Mouse (Mus musculus): ENCODE data around the gene Duoxa1.
"Not testable (repeated sequence)": the region's sequence is repeated elsewhere in the genome, so short reads cannot be mapped to it uniquely, and the experiment has no call there.

Duoxa1 gene

GRCm38 (mm10) chr2:122334170-122334569 lies 20.6 kb upstream of the Duoxa1 start:
- in situ Hi-C loops (cut with MboI; ENCODE audit: unreplicated experiment in 2 of 2): no loop called here

GRCm38 (mm10) chr2:122332222-122332621 lies 18.7 kb upstream of the Duoxa1 start:
- in situ Hi-C loops (cut with MboI; ENCODE audit: unreplicated experiment in 2 of 2): no loop called here

- in situ Hi-C loops (cut with MboI; ENCODE audit: unreplicated experiment in 2 of 2): not testable (repeated sequence)
Observed at GRCm38 (mm10) chr2:122330317-122330716, 16.8 kb upstream of the Duoxa1 start.

GRCm38 (mm10) chr2:122327986-122328385 lies 14.5 kb upstream of the Duoxa1 start:
- in situ Hi-C loops (cut with MboI; ENCODE audit: unreplicated experiment in 2 of 2): no loop called here

GRCm38 (mm10) chr2:122325361-122325760 lies 11.8 kb upstream of the Duoxa1 start:
- in situ Hi-C loops (cut with MboI; ENCODE audit: unreplicated experiment in 2 of 2): no loop called here

- in situ Hi-C loops (cut with MboI; ENCODE audit: unreplicated experiment in 2 of 2): no loop called here
Observed at GRCm38 (mm10) chr2:122324586-122324985, 11.1 kb upstream of the Duoxa1 start.

- in situ Hi-C loops (cut with MboI; ENCODE audit: unreplicated experiment in 2 of 2): no loop called here
Observed at GRCm38 (mm10) chr2:122323960-122324359, 10.4 kb upstream of the Duoxa1 start.

GRCm38 (mm10) chr2:122317384-122317783 lies 3.9 kb upstream of the Duoxa1 start:
- in situ Hi-C loops (cut with MboI; ENCODE audit: unreplicated experiment in 2 of 2): no loop called here

GRCm38 (mm10) chr2:122315372-122315771 lies 1.8 kb upstream of the Duoxa1 start, which contains the start of gene Duox1:
Gene Duox1 (plus strand): TSS chr2:122315672.
- in situ Hi-C loops (cut with MboI; ENCODE audit: unreplicated experiment in 2 of 2): no loop called here

- in situ Hi-C loops (cut with MboI; ENCODE audit: unreplicated experiment in 2 of 2): no loop called here
Observed at GRCm38 (mm10) chr2:122312722-122313417, 660 bp downstream of the Duoxa1 start.

- in situ Hi-C loops (cut with MboI; ENCODE audit: unreplicated experiment in 2 of 2): no loop called here
Observed at GRCm38 (mm10) chr2:122311561-122311960, 2.0 kb downstream of the Duoxa1 start.

GRCm38 (mm10) chr2:122309647-122310046 lies 3.9 kb downstream of the Duoxa1 start:
- in situ Hi-C loops (cut with MboI; ENCODE audit: unreplicated experiment in 2 of 2): loop anchor here in 1 of 2 experiments (10.0 kb wide), 1 partner anchor 115 kb away; no protein-coding TSS in a partner anchor

- in situ Hi-C loops (cut with MboI; ENCODE audit: unreplicated experiment in 2 of 2): loop anchor here in 1 of 2 experiments (10.0 kb wide), 1 partner anchor 111 kb away; no protein-coding TSS in a partner anchor
Observed at GRCm38 (mm10) chr2:122306184-122306583, 7.3 kb downstream of the Duoxa1 start.

- in situ Hi-C loops (cut with MboI; ENCODE audit: unreplicated experiment in 2 of 2): loop anchor here in 1 of 2 experiments (10.0 kb wide), 1 partner anchor 110 kb away; no protein-coding TSS in a partner anchor
Observed at GRCm38 (mm10) chr2:122305097-122305892, 8.2 kb downstream of the Duoxa1 start.

- in situ Hi-C loops (cut with MboI; ENCODE audit: unreplicated experiment in 2 of 2): loop anchor here in 1 of 2 experiments (10.0 kb wide), 1 partner anchor 110 kb away; no protein-coding TSS in a partner anchor
Observed at GRCm38 (mm10) chr2:122304544-122304943, 9.0 kb downstream of the Duoxa1 start.

GRCm38 (mm10) chr2:122302574-122303241 lies 10.8 kb downstream of the Duoxa1 start:
- in situ Hi-C loops (cut with MboI; ENCODE audit: unreplicated experiment in 2 of 2): loop anchor here in 1 of 2 experiments (10.0 kb wide), 1 partner anchor 108 kb away; no protein-coding TSS in a partner anchor

GRCm38 (mm10) chr2:122301921-122302573 lies 11.5 kb downstream of the Duoxa1 start:
- in situ Hi-C loops (cut with MboI; ENCODE audit: unreplicated experiment in 2 of 2): loop anchor here in 1 of 2 experiments (10.0 kb wide), 1 partner anchor 107 kb away; no protein-coding TSS in a partner anchor

- in situ Hi-C loops (cut with MboI; ENCODE audit: unreplicated experiment in 2 of 2): loop anchor here in 1 of 2 experiments (10.0 kb wide), 1 partner anchor 106 kb away; no protein-coding TSS in a partner anchor
Observed at GRCm38 (mm10) chr2:122301081-122301920, 12.2 kb downstream of the Duoxa1 start.

GRCm38 (mm10) chr2:122300656-122301020 lies 12.9 kb downstream of the Duoxa1 start:
- in situ Hi-C loops (cut with MboI; ENCODE audit: unreplicated experiment in 2 of 2): loop anchor here in 1 of 2 experiments (10.0 kb wide), 1 partner anchor 106 kb away; no protein-coding TSS in a partner anchor

Measured in v-Abl transformed pro-B cells (cell line).